Mouse (Mus musculus) heart, adult 2 months (tissue): Measurements from ENCODE around the gene Gfod1.

Source experiments
- CTCF ChIP-seq: fragments of 200-600 bp; IDR thresholded peaks from 2 replicates; pipeline ENCODE4 v1.8.1; 2022; ENCODE audit warnings: antibody characterized with exemption, mild to moderate bottlenecking, moderate library complexity
- EP300 ChIP-seq: fragments of 200-500 bp; IDR thresholded peaks from 2 replicates; pipeline ENCODE4 v1.6.1; 2011; ENCODE audit warnings: low read depth, low read length, control low read depth; ENCODE audit not compliant: insufficient read depth
- POLR2A ChIP-seq: fragments of 200-500 bp; IDR thresholded peaks from 2 replicates; pipeline ENCODE4 v1.6.1; 2011; ENCODE audit warnings: mild to moderate bottlenecking, low read depth, low read length, control low read depth; ENCODE audit not compliant: insufficient read depth

DNA sequence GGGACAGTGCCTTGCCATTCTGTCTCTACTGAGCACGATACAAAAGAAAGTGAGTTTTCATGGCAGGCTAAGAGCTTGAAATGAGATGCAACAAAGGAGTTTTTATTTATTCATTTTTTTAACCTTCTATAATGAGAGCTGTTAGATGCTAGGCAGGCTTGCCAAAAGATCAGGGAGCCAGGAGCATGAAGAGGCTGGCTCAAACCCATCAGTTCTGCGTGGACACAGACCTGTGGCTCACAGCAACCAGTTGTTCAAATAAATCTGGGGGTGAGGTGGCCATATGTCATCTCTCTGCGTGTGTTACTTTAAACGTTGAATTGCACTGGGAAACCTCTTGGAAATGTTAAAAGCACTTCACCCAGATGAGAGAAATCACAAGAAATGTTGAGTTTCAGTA lies 49.4 kb upstream of the Gfod1 start:
- no peak for TF ChIP-seq POLR2A
- TF ChIP-seq CTCF = no peak
- TF ChIP-seq EP300 = no peak
